Mouse (Mus musculus) midbrain, embryonic 15.5 days (tissue): ENCODE results near the gene Esyt3. TPM values are rescaled to one million over a fixed set of nuclear protein-coding genes. Genes with fewer than 3 reads are reported as not detected.

Source experiments
- polyA plus RNA-seq: library from polyadenylated mRNA; unstranded; fragments of >200 nt; fragmentation: Nextera tagmentation; extraction: Ambion mirVana; gene quantifications from 2 replicates; pipeline ENCODE4 v1.2.1, GENCODE M21; 2015

The Esyt3 gene
- polyA plus RNA-seq, 1 experiment from 2014 or later: 0.75 TPM

Other genes starting within 250 kb of the Esyt3 start
- 2.3 and 4.4 TPM in 2 replicates for gene Pik3cb, start 217.9 kb downstream of the Esyt3 start, polyA plus RNA-seq
- gene Faiml, start 121.3 kb downstream of the Esyt3 start, polyA plus RNA-seq: not detected in 2 replicates
- 62.6 and 63.5 TPM in 2 replicates for gene Cep70, start 115.2 kb downstream of the Esyt3 start, polyA plus RNA-seq
- 64.2 and 64.3 TPM in 2 replicates for gene Mras, start 78.8 kb upstream of the Esyt3 start, polyA plus RNA-seq
- gene Nme9, start 92.9 kb upstream of the Esyt3 start, polyA plus RNA-seq: 0.30 and 1.1 TPM in 2 replicates
- gene Armc8, start 210.3 kb upstream of the Esyt3 start, polyA plus RNA-seq: 71.3 and 79.2 TPM in 2 replicates
- gene Dbr1, start 217.2 kb upstream of the Esyt3 start, polyA plus RNA-seq: 24.5 and 26.2 TPM in 2 replicates